Mouse (Mus musculus) CD4-positive, CD25-positive, alpha-beta regulatory T cell, adult 9 weeks (primary cell): ENCODE measurements around the gene Ldhd. TPM values are rescaled to one million over a fixed set of nuclear protein-coding genes. Genes with fewer than 3 reads are reported as not detected.

ENCODE experiments used
- polyA plus RNA-seq: library from polyadenylated mRNA; unstranded; fragments of 100-300 nt; shearing (Covaris generic); gene quantifications from one replicate; pipeline ENCODE4 v1.2.1, GENCODE M21; 2017

The Ldhd gene
- 2.6 TPM for polyA plus RNA-seq

GRCm38 (mm10) chr8:111630105-111630521, at the start of gene Ldhd:
Gene Ldhd (minus strand): TSS chr8:111630374.

GRCm38 (mm10) chr8:111643264-111644141, 13.3 kb upstream of the Ldhd start, which contains the start of gene Zfp1:
Gene Zfp1 (plus strand): TSS chr8:111643401.

Other genes starting within 250 kb of the Ldhd start
- not detected for gene Fa2h, start 236.6 kb downstream of the Ldhd start, polyA plus RNA-seq
- 7.6 TPM for gene Wdr59, start 108.3 kb downstream of the Ldhd start, polyA plus RNA-seq
- 21.8 TPM for gene Znrf1, start 94.3 kb downstream of the Ldhd start, polyA plus RNA-seq
- 53.0 TPM for gene Zfp1, start 13.0 kb upstream of the Ldhd start, polyA plus RNA-seq
- gene Ctrb1, start 60.6 kb upstream of the Ldhd start, polyA plus RNA-seq: not detected
- gene Bcar1, start 113.4 kb upstream of the Ldhd start, polyA plus RNA-seq: 0.36 TPM
- gene Cfdp1, start 223.9 kb upstream of the Ldhd start, polyA plus RNA-seq: 98.7 TPM
- 1.2 TPM for gene Tmem170, start 246.4 kb upstream of the Ldhd start, polyA plus RNA-seq